Mouse (Mus musculus) liver, postnatal 0 days (tissue): ENCODE data around the gene Triobp.

ENCODE experiments used
- CTCF ChIP-seq: sonication (generic); IDR thresholded peaks from 2 replicates; pipeline ENCODE4 v1.5.1; 2016; ENCODE audit warnings: antibody characterized with exemption, low read depth
- EP300 ChIP-seq: IDR thresholded peaks from 2 replicates; pipeline ENCODE4 v1.6.1; 2016; ENCODE audit warnings: antibody characterized with exemption, low read depth, mild to moderate bottlenecking

GRCm38 (mm10) chr15:79025687-79026308, 78.3 kb downstream of the Triobp start:
- TF ChIP-seq EP300 (no peak), CTCF (no peak)
